Mouse (Mus musculus): ENCODE measurements around the gene Ano5. TPM values are rescaled to one million over a fixed set of nuclear protein-coding genes. Genes with fewer than 3 reads are reported as not detected.

The Ano5 gene
- 0.21 and 0.33 TPM in 2 replicates for polyA plus RNA-seq (2021; fragmentation: Nextera tagmentation)
- long read RNA-seq, experiment 1: 0 reads
- long read RNA-seq, experiment 2, partial matches to known transcripts: 0 of 1 reads
- long read RNA-seq, experiment 2, other reads (novel, unspliced or antisense): 1 of 1 reads

DNA sequence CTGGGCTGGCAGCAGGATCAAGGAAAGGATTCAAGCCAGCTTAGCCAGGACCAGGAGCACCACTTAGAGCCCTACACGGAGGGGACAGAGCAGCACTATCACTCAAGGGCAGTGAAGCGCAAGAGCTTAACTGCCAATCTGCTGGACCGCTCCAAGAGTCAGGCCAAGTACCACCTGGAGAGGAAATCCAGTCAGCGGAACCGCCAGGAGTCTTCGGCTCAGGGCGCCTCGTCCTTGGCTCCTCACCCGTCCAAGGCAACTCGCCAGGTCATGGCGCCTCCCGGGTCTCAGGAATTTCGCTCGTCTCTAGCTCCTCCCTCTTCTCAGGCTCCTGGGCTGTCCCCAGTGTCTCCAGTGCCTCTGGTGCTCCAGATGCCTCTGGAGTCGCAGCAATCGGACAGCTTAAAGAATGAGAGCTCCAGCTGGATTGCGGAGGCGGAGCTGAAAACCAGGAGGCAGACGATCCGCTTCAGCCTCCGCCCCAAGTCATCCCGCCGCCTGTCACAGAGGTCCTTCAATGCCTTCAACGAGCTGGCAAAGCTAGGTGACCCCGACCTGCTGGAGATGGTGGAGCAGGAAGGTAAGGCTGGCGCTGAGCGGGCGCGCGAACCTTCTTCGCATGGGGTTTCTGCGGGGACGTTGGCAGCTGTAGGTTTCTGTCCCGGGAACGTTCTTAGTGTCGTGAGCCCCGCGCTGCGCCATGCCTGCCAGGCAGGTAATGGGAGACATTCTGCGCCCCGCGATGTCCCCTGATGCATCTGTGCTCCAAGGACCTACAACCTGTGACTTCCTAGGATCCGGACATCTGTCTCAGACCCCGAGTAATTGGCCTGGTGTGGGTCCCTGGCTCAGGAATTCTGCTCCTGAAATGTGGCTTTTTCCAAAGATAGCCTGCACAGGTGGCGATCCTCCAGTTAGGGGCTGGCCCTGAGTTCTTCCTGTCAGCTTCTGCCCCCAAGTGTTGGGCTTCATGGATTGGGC is at the start of gene Ano5:
Gene Ano5, plus strand, starts transcription at position 359 of the 981 bp plus-strand sequence.

DNA sequence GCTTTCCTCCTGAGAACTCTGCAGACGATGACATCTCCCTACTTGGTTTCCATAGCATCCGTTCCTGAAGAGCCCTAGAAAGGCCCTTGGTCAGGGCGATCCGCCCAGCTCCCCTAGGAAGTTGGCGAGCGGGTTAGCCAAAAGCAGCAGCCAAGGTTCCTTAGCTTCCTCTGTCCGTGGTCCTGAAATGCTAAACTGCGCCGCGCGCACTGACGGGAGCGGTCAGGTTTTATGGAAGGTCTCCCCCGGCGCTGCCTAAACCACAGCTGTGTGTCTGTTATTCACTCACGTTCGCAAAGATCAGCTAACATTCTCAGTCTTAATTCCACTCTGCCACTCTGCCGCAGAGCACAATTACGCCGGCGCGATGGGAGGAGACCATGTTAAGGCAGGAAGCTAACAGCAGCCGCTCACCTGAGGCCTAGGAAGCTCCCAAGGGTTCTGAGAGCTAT is 110.9 kb downstream of the Ano5 start, which contains the start of gene Slc17a6:
Gene Slc17a6, plus strand, starts transcription at position 313 of the 452 bp plus-strand sequence.

Other genes with a start within 250 kb of the Ano5 start
- 9.2 and 12.5 TPM in 2 replicates for gene Slc17a6, start 111.0 kb downstream of the Ano5 start, polyA plus RNA-seq (2021; fragmentation: Nextera tagmentation)

Measured in left cerebral cortex, adult 6 months (tissue).